Mouse (Mus musculus) cerebellum, postnatal 10 days (tissue): ENCODE measurements around the gene Ints1.
"Not testable (repeated sequence)": the region's sequence is repeated elsewhere in the genome, so short reads cannot be mapped to it uniquely, and the experiment has no call there.

Experiments used
- DNase-seq, 2 experiments: peaks; one replicate each; pipeline ENCODE4 v3.0.0; 2021; ENCODE audit warnings: mixed read lengths in 2 of 2

The Ints1 gene

GRCm38 (mm10) chr5:139750535-139750934 is 24.9 kb downstream of the Ints1 start:
- peak; percentile 86 to 89 for DNase-seq

DNA sequence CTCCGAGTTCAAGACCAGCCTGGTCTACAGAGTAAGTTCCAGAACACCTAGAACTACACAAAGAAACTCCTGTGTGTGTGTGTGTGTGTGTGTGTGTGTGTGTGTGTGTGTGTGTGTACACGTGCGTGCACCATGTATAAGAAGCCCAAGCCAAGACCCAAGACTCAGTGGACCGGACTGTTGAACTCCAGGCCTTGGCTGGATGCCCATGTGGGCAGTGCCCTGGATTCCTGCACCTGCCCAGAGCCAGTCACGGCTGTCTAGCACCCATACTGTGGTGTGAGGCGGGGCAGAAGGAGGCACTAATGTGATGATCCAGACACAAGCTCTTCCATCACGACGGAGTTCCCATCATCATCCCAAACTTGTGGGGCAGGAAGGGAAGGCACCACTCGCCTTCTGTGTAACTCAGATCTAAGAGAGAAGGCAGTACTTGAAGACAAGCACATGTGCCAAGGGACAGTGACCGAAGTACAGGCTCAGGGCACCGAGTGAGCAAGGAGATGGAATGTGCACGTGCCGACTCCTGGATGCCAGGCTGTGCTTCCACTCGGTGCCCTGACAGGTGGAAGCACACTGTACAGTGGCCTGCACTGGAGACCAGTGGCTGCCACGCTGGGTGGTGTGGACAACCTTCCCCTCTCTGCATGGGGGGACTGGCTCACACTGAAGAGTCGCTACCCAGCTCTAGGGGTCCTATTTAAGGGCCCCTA is 25.9 kb downstream of the Ints1 start:
- DNase-seq, result peak; percentile 71 to 73

- DNase-seq, result peak; percentile 80 to 84
Observed at GRCm38 (mm10) chr5:139745771-139746170, 29.7 kb downstream of the Ints1 start.

DNA sequence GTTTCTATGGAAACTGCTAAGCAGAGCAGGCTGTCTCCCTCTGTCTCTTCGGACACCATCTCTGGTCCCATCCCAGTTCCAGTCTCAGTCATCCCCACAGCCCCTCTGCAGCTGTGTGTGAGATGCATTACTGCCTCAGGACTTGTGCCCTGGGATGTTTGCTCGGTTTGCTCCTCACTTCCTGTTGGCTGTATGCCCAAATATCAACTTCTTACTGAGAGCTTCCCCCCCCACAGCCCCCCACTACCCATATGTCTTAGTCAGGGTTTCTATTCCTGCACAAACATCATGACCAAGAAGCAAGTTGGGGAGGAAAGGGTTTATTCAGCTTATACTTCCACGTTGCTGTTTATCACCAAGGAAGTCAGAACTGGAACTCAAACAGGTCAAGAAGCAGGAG is 32.8 kb downstream of the Ints1 start:
- DNase-seq, result not testable (repeated sequence)

GRCm38 (mm10) chr5:139738592-139739315 is 36.7 kb downstream of the Ints1 start:
- no peak for DNase-seq

GRCm38 (mm10) chr5:139737841-139738591 is 37.5 kb downstream of the Ints1 start:
- no peak for DNase-seq

GRCm38 (mm10) chr5:139736504-139736940 is 39.0 kb downstream of the Ints1 start:
- no peak for DNase-seq

DNA sequence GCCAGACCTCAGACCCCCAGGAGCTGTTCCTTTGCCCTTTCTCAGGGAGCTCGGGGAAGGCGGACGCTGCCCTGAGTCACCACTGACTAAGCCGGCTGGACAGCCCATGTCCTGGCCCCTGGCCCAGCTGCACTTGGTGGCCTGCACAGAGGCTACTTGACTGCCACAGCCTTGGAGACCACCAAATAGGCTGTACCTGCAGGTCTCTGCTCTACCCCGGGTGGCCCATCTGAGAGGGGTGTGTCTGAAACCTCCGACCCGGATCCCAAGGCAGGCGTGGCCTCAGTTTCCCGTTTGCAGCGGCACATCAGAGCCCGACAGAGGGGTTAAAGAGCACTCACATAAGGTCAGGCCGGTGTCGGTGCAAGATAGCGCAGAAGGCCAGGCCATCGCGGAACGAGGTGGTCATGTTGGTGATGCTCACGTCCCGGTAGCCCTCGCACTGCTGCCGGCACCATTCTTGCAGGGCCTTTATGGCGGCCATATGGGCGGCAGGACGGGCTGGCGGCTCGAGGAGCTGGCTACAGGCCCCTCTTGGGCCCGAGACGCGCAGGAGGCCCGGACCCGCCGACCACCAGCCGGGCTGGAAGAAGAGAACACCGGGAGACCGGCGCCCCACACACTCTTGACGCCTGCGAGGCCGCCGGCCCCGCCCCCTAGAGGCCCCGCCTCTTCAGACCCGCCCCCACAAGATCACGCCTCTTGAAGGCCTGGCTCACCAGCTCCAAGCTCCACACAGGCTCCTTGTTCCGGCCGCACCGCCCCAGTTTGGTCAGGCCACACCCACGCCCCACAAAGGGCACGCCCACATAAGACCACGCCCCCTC is 39.6 kb downstream of the Ints1 start, which contains the start of gene Micall2:
Micall2 (minus strand) TSS at position 660 of the 827 bp plus-strand sequence.
- peak; percentile 92 to 94 for DNase-seq

GRCm38 (mm10) chr5:139734746-139735145 is 40.7 kb downstream of the Ints1 start:
- DNase-seq, result no peak

DNA sequence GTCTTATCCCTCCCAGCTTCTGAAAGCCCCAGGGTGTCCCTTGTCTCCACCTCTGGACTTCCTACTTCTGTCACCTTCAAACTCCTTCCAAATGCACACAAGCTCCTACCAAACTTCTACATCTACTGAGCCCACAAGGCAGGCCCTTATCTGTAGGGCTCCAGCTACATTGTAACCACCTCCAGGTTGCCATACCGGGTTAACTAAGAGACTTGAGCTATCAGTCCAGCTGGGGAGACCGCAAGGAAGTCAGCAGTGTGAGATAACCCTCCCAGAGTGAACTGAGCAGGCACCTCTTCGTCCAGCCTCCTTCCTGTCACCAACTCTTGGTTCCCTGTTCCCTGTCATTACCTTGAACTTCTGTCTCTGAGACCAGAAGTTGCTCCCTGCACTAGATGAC is 41.5 kb downstream of the Ints1 start:
- no peak for DNase-seq

DNA sequence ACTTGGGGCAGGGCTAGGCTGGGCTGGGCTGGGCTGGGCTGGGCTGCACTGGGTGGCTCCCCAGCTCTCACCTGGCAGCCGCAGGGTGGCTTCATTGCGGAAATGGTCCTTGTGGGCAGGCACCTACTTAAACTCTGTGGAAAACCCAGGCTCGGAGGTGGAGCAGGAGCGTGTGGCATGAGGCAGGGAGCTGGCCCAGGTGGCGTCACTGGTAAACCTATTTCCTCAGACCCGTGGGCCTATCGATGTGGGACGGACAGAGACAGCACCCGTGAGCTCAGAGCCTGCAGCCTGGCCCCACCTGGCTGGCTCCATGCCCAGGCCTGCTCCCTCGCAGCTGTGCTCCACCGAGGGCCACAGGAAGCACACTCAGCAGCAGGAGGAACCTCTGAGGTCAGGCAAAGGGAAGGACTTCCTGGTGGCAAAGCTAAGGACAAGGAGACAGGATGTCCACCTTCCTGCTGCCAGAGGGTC is 42.8 kb downstream of the Ints1 start:
- DNase-seq, result no peak

DNA sequence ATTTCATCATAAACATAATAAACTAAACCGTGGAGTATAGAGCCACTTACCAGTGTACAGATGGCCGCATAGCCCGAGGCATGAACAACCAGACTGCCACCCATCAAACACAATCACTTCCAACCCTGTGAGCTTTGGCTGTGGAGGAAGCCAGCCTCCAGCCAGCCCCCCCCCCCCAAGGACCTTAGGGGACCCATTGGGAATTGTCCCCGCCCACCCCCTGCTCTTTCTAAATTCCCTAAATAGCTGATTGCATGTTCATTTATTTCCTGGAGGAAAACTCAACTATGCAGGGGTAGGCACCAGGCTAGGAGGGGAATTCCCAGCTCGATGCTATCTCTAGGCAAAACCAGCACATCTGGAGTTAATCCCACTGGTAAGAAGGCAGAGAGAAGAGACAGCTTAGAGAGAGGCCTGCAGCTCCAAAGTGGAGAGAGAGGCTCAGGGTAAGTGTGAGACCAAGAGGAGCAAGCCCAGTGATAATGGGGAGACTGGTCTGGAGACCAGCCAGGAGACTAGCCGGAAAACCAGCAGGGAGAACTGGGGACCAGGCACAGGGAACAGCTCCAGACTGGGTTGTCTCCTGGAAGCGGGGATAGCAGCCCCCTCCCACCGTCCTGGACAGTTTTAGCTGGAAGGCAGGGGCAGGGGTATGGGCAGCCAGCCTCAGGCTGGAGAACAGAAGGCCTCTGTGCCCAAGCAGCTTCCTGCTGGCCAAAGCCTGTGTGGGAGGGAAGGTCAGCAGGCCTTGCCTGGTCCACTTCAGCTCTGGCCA is 44.6 kb downstream of the Ints1 start:
- DNase-seq, result peak; percentile 77 to 81

GRCm38 (mm10) chr5:139727261-139727660 is 48.2 kb downstream of the Ints1 start:
- DNase-seq, result no peak

DNA sequence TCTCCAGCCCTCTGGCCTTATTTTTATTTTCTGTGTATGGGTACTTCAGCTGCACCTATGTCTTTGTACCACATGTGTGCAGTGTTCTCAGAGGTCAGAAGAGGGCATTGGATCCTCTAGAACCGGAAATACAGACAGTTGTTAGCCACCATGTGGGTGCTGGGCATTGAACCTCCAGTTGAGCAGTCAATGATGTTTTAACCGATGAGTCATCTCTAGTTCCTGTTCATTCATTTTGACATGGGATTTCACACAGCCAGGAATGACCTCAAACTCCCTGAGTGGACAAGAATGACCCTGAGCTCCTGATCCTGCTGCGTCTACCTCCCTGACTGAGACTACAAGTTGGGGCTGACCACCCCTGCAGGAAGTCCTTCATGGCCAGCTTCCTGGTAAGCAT is 49.3 kb downstream of the Ints1 start:
- DNase-seq, result no peak

GRCm38 (mm10) chr5:139724336-139725116 is 50.9 kb downstream of the Ints1 start:
- DNase-seq, result peak; percentile 64 to 70

GRCm38 (mm10) chr5:139723113-139723512 is 52.4 kb downstream of the Ints1 start:
- DNase-seq, result no peak

GRCm38 (mm10) chr5:139722709-139723108 is 52.8 kb downstream of the Ints1 start:
- no peak for DNase-seq

GRCm38 (mm10) chr5:139718949-139719348 is 56.5 kb downstream of the Ints1 start:
- no peak for DNase-seq

GRCm38 (mm10) chr5:139718540-139718939 is 56.9 kb downstream of the Ints1 start:
- DNase-seq, result peak; percentile 55 to 60

DNA sequence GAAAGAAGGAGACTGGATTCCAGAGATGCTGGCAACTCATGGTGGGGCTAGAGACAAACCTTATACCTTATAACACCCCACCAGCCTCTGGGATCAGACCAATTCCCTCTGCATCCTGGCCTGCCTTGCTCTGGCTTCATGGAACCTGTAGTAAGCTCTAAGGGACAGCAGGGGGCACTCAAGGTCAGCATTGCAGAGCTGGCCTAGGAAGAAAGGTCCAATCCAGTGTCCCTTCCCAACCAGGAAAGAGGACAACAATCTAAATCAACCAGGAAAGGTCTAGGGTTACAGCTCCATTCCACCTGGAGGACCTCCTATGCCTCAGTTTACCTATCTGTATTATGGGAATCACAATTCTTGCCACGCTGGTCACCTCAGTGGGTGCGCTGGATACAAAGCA is 57.8 kb downstream of the Ints1 start:
- DNase-seq, result peak; percentile 80 to 87

DNA sequence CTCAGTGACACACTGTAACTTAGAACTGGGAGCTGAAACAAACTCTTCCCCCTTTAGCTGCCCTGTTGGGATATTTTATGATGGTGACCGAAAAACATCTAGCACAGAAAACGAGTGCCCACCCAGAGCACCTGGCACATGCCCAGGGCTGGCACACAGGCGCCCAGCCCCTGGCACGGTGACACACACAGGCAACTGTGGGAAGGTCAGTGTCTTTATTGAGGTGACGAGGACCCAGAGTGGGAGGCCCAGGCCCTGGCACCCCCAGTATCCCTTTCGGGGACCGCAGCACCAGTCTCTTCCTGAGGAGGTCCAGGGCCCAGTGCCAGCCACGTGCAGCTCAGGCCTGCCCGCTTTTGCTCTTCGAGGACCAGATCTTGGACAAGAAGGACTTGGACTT is 69.0 kb downstream of the Ints1 start:
- DNase-seq, result peak; percentile 59 to 71
